Mouse (Mus musculus): ENCODE measurements around the gene Cped1.
"Not testable (repeated sequence)": the region's sequence is repeated elsewhere in the genome, so short reads cannot be mapped to it uniquely, and the experiment has no call there.

Gene Cped1

DNA sequence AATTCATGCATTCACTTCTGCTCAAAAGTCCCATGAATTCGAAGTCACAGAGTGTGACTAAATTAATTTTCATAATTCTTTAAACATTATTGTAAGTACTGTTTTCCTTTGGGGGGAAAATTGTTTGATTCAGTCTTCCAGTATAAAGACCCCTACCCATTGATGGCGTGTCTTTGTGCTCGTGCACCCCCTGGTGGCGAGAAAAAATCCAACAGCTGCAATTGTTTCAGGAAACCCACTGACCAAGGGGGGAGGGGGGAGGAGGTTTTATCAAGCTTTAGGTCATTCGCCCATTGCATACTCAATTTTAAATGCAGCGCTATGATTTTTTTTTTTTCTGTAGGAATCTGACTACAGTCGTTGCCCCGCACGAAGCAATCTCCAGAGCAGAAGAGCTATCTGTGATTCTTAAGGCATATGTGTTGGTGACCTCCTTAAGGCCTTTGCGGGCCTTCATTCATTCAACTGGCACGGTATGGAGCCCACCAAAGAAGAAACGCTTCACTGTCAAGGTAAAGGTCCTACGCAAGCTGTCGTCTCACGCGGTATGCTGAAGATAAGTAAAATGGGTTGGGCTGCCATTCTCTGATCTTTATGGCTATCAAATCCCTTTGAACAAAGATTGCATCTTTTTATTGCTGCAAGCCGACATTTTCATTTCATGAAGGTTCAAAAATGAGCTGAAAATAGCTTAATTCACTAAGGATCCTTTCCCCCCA is 102.8 kb downstream of the Cped1 start:
- DNase-seq, result peak; percentile 44 to 56

DNA sequence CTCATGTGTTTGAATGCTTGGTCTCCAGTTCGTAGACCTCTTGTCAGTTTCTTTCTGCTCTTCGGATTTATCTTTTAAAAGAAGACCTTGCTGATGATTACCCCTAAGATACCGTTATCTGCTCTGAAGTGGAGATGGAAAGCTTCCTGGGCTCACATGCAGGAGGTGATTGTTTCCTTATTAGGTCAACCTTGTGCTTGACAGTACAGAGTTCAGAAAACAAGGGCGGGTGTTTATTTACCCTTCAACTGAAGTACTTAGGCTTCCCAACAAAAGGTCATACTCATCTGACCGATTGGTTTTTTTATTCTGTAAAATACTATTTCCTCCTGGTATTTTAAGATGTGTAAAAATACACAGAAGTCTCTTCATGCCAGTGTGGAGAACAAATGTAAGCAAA is 106.1 kb downstream of the Cped1 start:
- no peak for DNase-seq

DNA sequence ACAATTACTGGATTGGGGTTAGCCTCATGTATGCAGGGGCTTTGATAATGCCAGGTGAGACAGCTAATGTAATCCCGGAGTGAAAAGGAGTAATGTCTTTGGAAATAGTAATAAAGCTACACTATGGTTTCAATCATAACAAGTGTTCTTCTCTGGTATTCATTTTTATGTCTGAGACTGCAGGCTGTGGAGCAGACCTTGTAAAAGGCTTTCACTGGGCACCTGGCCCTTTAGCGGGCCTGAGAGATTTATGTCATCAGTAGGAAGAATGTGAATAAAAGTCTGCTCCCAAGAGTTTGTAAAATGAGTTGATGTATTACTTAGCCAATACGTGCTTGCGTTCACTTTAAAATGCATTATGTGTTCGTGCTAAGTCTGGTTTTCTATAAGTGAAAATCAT is 108.1 kb downstream of the Cped1 start:
- no peak for DNase-seq

DNA sequence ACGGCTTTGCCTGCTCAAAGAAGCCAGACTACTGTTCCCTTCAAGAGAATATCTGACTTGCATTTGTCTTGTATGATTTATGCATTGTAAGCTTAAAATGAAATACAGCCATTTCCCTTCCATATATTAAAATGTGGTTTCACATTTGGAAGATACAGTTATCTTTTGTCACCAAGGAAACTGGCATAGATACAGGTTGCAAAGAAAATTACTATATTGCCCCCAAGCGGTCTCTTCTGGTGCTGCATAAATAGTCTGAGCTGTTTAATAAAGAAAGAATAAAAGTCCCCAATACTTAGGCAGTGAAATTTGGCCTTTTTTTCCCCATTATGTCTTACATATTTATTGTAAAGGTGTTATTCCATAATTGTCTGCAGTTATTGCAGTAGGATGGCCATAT is 112.0 kb downstream of the Cped1 start:
- no peak for DNase-seq

DNA sequence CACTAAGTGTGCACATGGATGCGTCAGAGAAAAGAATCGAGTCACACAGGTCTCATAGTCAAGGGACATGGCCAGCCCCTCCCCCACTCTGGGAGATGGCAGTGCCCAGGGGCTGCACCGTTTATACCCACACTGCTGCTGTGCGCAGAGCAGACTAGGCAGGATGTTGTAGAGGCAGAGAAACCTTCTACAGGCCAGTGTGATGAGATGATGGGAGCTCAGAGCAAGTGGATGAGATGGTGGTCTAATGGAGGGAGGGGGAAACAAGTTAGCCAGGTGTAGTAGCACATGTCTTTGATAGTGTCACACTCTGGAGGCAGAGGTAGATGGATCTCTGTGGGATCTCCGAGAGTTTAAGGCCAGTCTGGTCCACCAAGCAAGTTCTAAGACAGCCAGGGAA is 114.1 kb downstream of the Cped1 start:
- DNase-seq, result no peak

DNA sequence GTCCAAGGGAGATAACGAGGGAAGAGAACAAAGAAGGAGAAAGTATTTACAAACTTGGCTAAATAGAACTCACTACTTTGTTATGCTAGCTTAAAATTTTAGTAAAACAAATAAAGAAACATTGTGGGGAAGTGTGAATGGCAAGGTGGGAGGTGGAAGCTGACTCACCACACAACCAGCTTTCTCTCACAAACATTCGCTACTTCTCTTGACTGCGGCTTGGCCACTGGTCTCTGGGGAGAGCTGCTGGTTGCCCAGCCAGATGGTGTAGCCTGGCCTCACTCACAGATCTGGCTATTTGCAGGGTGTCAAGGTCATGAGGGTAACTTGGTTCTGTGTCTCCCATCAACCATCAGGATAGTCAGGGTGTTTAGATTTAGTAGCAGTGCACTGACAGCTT is 116.2 kb downstream of the Cped1 start:
- no peak for DNase-seq

DNA sequence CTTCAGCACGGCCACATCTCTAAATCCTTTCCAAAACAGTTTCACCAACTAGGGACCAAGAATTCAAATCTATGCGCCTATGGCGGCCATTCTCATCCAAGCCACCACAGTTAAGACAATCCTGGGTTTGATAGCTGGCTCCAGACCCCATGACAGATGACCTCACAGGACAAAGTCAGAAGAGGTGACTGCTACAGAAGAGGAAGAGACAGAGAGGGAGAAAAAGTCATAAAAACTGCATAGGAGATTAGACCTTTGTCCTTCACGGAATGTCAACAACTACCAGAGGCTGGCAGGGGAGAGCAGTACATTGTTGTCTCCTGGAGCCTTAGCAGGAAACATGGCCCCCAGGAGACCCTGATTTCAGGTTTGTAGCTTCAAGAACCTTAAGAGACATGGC is 117.0 kb downstream of the Cped1 start:
- no peak for DNase-seq

DNA sequence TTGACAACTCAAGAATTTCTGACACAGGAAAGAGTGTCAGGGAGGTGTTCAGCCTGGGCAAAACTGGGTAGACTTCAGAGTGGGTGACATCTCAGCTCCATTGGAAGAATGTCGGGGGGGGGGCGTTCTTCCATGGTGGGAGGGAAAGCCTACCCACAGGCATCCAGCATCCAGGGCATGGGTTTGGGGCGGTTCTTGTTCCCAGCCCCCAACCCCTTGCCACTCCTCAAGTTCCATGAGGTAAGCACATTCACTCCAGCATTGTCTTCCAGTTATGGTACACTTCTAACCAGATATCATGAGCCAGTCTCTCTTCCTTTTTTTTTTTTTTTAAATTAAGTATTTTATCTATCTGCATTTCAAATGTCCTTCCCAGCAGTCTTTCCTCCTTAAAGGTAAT is 118.0 kb downstream of the Cped1 start:
- DNase-seq, result no peak

DNA sequence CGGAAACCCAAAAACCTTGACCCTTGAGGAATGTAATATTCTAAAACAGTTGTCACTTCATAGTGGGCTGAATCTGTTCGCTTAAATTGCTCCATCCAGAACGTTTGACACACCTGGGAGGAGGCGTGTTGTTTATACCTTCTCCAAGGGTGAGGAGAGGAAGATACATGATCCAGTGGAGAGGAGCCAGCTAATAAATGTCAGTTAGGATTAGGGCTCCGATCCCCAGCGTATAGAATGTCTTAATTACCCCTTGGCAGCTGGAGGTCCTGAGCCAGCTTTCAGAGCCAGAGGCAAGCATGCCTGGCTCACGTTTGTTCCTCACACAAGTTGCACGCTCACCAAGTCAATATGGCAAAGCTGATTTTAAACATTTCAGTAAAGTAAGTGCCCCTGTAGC is 118.5 kb downstream of the Cped1 start:
- DNase-seq, result no peak

DNA sequence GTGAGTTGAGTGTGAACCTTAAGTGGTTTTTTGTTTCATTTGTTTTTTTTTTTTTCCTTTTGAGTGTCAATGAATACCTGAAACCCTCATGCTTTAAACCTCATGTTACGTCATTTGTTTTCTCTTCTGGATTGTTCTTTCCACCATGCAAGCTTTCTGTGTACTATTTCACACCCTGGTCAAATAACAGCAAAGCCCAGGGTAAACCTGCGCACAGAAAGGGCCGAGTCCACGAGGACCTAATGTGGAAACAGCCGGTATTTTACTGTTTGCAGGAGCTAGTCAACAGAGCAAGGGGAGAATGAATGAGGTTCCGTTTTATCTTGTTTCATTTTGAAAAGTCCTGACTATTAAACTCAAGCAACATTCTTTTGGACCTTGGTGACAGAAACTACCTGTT is 128.4 kb downstream of the Cped1 start:
- DNase-seq, result no peak

DNA sequence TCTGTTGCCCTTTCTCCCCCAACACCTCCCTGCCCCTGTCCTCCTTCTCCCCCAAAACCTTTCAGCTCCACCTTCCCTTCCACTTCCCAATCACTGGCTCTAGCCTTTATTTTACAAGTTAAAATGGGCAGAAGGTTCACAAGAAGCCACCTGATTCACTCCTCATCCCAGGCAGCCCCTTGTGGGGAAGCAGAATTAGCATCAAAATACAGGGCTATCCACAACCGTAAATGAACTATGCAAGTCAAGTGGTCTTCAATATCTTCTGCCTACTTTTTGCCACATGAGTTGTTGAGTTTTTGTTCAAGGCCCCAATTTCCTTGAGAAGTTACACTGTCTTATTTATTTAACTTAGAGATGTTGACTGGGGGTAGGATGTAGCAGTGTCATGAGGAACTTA is 131.0 kb downstream of the Cped1 start:
- no peak for DNase-seq

DNA sequence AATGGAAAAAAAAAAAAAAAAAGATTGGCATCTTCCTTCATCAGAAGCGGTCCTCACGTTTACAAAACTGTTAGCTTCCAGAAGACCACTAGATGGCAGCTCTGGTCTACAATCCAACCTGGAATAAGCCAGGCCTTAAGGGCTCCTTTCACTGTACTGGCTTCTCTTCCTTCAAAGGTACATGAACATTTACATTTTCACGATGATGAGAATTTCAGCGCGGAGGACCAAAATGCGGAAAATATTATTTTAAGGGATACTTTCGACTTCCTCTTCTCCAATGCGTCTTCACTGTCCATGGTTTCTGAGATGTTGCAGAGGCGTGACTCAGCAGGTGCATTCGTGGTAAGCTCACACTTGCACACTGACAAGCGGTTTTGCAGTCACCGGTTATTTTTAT is 136.4 kb downstream of the Cped1 start:
- peak in 1 of 2 experiments; percentile 9 for DNase-seq

DNA sequence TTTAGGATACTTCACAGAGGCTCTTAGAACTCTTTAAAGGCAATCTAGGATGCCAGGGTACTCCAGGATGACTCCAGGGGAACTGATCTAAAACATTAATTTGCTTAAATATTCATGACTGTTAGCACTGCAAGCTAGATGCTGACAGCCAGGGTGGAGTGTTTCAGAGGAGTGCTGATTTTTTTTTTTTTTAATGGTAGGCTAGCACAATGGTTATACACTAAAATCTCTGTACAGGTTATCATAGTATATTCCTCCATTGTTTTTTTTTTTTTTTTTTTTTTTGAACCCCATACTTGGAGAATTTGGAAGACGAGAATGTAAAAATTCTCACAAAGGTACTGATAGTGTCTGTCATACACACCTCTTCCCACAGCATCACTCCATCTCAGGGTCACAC is 137.0 kb downstream of the Cped1 start:
- no peak for DNase-seq

DNA sequence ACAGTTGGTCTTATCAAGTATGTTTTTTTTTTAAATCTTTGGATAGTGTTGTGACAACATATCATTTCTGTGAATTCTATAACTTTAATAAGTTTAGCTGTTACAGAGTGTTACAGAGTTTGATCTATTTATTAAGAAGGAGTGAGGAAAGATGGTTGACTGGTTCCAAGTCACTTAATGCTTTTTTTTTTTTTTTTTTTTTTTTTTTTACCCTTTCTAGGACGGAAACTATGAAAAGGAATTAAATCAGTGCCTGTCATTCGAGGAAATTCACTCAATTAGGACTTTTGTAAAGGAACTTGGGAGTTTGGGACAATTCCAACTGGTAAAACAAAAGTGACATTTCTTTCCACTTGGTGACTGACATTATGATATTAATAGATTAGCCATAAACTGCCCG is 137.6 kb downstream of the Cped1 start:
- DNase-seq, result no peak

DNA sequence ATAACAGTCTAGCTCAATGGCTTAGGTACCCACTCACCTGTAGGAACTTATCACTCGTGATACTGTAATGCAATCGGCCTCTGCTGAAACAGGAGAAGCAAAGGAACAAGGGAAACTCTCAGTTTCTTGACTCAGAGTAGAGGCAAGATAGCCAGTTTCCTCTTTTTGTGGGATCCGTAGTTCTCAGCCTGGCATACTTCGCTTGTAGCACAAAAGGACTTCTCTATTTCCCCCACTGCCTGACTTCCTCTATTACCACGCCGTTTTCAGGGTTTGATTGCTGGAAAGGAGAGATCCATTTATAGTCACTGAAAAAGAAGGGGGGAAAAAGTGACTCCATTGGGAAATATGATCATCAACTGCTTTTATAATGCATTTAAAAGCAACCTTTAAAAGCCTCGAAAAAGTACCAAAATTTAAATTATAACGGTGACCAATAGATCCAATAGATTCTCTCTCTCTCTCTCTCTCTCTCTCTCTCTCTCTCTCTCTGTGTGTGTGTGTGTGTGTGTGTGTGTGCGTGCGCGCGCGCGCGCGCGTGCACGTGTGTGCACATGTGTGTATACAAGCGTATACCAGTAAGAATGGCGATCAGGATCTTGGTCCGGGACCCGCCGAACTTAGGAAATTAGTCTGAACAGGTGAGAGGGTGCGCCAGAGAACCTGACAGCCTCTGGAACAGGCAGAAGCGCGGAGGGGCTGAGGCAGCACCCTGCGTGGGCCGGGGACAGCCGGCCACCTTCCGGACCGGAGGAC is 139.0 kb downstream of the Cped1 start:
- DNase-seq, result not testable (repeated sequence)

DNA sequence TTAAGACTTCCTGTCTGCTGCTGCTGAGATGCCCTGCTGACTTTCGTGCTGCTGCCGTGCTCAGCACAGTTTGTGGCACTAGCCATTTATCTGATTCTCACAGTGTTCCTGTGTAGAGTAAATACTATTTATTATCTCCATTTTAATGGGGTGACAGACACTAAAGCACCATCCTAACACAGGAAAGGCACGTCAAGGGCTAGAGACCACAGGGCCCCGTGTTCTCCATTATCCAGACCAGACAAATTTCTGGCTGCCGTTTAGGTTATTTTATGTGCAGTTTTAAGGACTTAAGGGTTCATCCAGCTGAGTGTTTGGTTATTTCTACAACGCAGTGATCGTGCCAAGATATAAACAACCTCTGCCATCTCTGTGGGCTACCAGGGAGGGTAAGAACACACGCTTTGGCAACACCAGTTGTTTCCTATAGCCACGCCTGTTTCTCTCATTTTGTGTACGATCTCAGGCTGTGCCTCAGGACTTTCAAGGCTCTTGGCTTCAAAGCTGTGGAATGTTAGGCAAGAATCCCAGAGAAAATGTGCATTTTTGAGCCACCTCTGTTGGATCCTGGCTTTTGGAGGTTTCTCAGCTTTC is 149.4 kb downstream of the Cped1 start:
- DNase-seq, result no peak

DNA sequence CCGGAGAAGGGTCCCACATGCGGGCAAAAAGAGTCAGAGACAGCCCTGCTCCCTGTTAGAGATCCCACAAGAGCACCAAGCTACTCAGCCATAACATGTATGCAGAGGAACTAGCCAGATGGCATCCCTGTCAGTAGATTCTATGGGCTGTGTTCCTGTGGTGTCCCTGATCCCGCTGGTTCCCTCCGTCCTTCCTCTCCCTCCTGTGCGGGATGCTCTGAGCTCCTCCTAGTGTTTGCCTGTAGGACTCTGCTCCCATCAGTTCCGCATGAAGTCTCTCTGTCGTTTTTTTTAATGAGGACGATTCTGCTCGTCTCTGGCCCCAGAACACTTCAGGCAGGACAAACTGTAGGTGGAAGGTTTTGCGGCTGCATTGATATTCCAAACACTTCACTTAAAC is 151.1 kb downstream of the Cped1 start:
- DNase-seq, result no peak

DNA sequence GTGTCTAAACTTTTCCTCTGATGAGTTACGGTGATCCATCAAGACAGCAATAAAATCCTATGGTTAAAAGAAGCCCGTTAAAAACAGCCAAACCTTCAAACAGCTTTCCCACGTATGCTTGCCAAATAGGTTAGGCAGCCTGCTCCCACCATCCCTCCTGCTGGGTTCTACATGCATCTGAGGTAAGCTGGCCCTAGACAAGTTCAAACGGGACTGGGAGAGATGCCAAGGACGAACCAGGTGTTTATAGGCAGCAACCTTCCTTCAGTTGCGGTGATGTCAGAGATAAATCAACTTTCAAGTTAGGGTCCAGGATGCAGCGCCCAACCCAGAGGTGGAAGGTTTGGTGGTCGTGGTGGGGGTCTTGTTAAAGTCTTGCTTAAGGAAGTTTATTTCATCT is 155.1 kb downstream of the Cped1 start:
- no peak for DNase-seq

DNA sequence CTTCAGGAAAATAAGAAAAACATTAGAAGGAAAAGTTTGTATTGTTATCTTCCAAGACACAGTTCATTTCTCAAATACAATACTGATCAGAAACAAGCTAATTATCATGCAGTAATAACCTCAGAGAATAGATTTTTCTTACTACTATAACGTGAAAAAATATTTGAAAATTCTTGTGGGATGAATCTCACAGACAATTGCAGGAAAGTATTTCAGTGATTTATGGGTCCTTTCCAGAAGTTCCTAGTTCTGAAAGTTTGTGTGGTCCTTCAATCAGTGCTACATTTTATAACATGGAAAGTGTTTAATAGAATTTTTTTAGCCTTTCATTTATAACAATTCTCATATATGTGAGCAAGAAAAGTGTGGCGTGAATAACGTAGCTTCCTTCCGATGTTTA is 161.5 kb downstream of the Cped1 start:
- no peak for DNase-seq

DNA sequence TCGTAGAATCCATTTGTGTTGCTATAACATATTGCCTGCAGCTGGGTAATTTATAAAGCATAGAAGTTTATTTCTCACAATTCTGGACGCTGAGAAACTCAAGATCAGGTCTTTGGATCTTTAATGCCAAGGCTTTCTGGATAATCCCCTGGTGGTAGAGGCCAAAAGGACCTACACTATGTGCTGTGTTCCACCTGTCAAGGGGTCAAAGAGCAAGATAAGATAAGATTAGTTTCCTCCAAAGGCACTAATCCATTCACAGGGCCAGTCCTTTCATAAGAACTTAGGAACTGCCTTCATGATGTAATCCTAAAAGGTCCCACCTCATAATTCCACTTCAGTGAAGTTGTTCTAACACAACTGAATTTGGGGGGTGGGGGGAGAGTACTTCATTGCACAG is 162.8 kb downstream of the Cped1 start:
- DNase-seq, result no peak

DNA sequence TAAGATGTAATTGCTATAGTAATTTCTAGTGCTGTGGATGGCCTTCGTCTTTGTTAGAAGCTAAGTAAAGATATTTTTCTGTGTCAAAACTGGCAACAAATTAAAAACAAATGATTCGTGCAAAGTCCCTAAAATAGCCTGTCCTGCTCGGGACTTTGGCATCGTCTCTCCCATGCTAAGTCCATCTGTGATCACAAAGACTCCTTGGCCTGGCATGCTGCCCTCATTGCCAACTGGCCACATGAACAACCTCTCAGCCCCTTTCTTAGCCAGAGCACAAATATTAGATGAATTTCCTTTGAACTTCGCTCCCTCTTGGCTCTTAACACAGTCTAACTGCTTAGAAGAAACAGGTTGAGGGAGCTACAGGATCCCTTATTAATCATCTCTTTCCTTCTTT is 171.7 kb downstream of the Cped1 start:
- DNase-seq, result no peak

DNA sequence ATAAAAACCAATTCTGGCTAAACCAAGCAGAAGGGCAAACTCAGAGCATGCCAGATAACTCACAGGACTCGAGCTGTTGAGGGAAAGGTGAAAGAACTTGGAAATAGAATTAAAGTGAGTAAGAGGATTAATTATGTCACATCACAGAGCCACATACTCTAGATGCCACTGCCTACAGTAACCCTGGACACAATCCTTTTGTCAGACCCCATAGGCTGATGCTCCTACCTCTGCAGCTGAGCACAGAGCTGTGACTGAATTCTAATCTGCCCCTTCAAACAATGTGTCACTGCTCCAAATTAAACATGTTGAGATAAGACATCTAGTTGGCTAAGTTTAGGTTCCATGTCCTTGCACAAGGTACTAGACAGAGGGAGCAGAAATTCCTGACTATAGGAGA is 176.2 kb downstream of the Cped1 start:
- DNase-seq, result no peak

DNA sequence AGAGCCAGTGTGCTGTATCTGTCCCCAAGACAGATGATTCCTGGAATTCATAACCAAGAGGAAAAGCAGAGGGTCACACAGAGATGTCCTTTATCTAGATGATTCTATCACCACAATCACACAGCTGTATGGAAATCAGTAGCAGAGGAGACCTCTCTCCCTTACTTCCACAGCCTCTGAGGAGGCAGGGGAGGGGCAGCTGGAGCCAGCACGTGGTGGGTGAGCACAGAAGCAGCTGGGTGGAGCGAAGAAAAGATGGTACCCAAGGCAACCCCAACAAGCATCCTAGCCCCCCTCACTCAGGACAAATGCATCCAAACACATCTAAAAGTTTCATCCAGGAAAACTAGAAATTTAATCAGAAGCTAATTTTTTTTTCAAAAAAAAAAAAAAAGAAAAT is 182.7 kb downstream of the Cped1 start:
- no peak for DNase-seq

DNA sequence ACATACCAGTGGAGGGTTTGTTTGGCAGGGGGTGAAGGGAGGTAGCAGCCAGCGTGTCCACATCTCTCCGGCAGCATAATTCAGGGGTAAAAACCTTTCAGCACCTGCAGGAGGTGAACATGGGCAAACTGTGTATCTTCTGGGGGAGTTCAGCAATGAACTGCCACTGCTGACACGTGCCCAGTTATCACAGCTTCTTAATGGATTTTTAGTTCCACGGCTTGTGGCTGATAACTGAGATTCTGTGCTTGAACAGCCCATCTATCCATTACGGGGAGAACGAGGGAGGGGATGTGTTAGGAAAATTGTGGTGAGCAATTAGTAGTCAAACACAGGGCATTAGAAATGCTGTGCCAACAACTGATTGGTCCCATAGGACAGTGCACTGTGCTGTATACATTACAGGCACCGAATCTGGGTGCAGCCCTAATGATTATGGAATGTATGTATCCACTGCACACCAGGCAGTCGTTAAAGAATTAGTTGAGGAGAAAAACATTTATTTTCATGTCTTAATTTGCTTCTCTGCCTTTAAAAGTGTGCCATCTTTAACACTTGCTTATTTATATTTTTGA is 193.1 kb downstream of the Cped1 start:
- DNase-seq, result no peak

Measured in thymus, postnatal 36 days (tissue).